Mouse (Mus musculus) stomach, embryonic 14.5 days (tissue): Measurements from ENCODE around the gene Qser1. TPM values are rescaled to one million over a fixed set of nuclear protein-coding genes. Genes with fewer than 3 reads are reported as not detected.

ENCODE experiments used
- ATAC-seq: fragments of 200-750 bp; cut with Nextera tagmentation; 2 replicates; pipeline ENCODE4 v1.8.0; 2017; ENCODE audit warnings: low read depth, moderate TSS enrichment; ENCODE audit not compliant: insufficient number of reproducible peaks, insufficient read depth, low FRiP score
- H3K27ac ChIP-seq: fragments of 300-500 bp; sonication (generic); 2 replicates; pipeline ENCODE4 v1.5.1; 2014; ENCODE audit warnings: mild to moderate bottlenecking, low read length, moderate library complexity, mixed read lengths
- H3K27me3 ChIP-seq: fragments of 300-500 bp; sonication (generic); 2 replicates; pipeline ENCODE4 v1.6.1; 2014; ENCODE audit warnings: low read length, control low read depth, mixed read lengths; ENCODE audit not compliant: control insufficient read depth, insufficient read depth
- H3K36me3 ChIP-seq: fragments of 300-500 bp; sonication (generic); 2 replicates; pipeline ENCODE4 v1.6.1; 2014; ENCODE audit warnings: mild to moderate bottlenecking, control low read depth, low read length, moderate library complexity, mixed read lengths; ENCODE audit not compliant: control insufficient read depth, insufficient read depth
- H3K4me1 ChIP-seq: fragments of 300-500 bp; sonication (generic); 2 replicates; pipeline ENCODE4 v1.6.1; 2014; ENCODE audit warnings: low read length, control low read depth, mixed read lengths; ENCODE audit not compliant: control insufficient read depth, insufficient read depth
- H3K4me2 ChIP-seq: fragments of 300-500 bp; sonication (generic); replicated peaks from 2 replicates; pipeline ENCODE4 v1.6.1; 2014; ENCODE audit warnings: low read depth, low read length, control low read depth
- H3K4me3 ChIP-seq: fragments of 300-500 bp; sonication (generic); 2 replicates; pipeline ENCODE4 v1.5.1; 2014; ENCODE audit warnings: low read depth, low read length, control low read depth
- H3K9ac ChIP-seq: fragments of 300-500 bp; sonication (generic); replicated peaks from 2 replicates; pipeline ENCODE4 v1.6.1; 2014; ENCODE audit warnings: low read depth, mild to moderate bottlenecking, control low read depth, low read length, moderate library complexity, mixed read lengths
- H3K9me3 ChIP-seq: fragments of 300-500 bp; sonication (generic); 2 replicates; pipeline ENCODE4 v1.6.1; 2016; ENCODE audit warnings: low read depth, low read length, control low read depth; ENCODE audit not compliant: control insufficient read depth
- WGBS: fragments of 180-500 bp; shearing (Covaris S2); extraction: QIAGEN DNeasy Blood & Tissue Kit; methylation state at CpG from one replicate; pipeline ENCODE4 v1.1.7; 2014; 5-methylcytosine and 5-hydroxymethylcytosine counted together
- polyA plus RNA-seq: library from polyadenylated mRNA; unstranded; fragments of >200 nt; fragmentation: Nextera tagmentation; extraction: Ambion mirVana; gene quantifications from 2 replicates; pipeline ENCODE4 v1.2.1, GENCODE M21; 2014

The Qser1 gene
- polyA plus RNA-seq, 1 experiment from 2014 or later: 19.7 TPM

- Histone ChIP-seq H3K4me3 (no peak overlapping the region), H3K4me1 (no peaks in the 10 kb centered on the region; the same call in 1 of the 2 replicates), H3K36me3 (no peaks in the 10 kb centered on the region), H3K9ac (no peak overlapping the region), H3K27ac (no peak overlapping the region), H3K27me3 (0 out of 2 replicates have a peak, but pooled peaks cover 3% of the 10 kb centered on the region), H3K9me3 (no peaks in the 10 kb centered on the region), H3K4me2 (no peak overlapping the region)
- WGBS: 39% methylated on average over 5 of the region's 5 CpGs
- no peak for ATAC-seq
Observed at GRCm38 (mm10) chr2:104851686-104852085, 35.1 kb upstream of the Qser1 start.

GRCm38 (mm10) chr2:104849991-104850359 lies 33.4 kb upstream of the Qser1 start:
- Histone ChIP-seq H3K9me3 (no peaks in the 10 kb centered on the region), H3K4me1 (no peaks in the 10 kb centered on the region; the same call in 1 of the 2 replicates), H3K36me3 (no peaks in the 10 kb centered on the region), H3K4me2 (peak overlapping the region; percentile 97), H3K4me3 (peak overlapping the region; percentile 52), H3K27me3 (0 out of 2 replicates have a peak, but pooled peaks cover 3% of the 10 kb centered on the region), H3K9ac (peak overlapping the region; percentile 40; the same call in 1 of the 2 replicates), H3K27ac (no peak overlapping the region)
- WGBS: 64% methylated on average over 3 of the region's 3 CpGs
- no peak for ATAC-seq

- no peaks in the 10 kb centered on the region for H3K9me3 ChIP-seq
- no peaks in the 10 kb centered on the region for H3K36me3 ChIP-seq
- peak; percentile 79 for ATAC-seq
- H3K4me2 ChIP-seq: peak within 1 kb of the TSS; percentile 97
- WGBS: under 1% methylated on average over 62 of the region's 62 CpGs
- 0 out of 2 replicates have a peak, but pooled peaks cover 3% of the 10 kb centered on the region for H3K27me3 ChIP-seq
- peak within 1 kb of the TSS; percentile 52 for H3K4me3 ChIP-seq
- peak within 1 kb of the TSS; percentile 48; the same call in 1 of the 2 replicates for H3K27ac ChIP-seq
- H3K9ac ChIP-seq: peak within 1 kb of the TSS; percentile 40
- no peaks in the 10 kb centered on the region; the same call in 1 of the 2 replicates for H3K4me1 ChIP-seq
Observed at GRCm38 (mm10) chr2:104849276-104849990, 32.9 kb upstream of the Qser1 start, which contains the start of gene Prrg4. Gene Prrg4, minus strand, starts transcription at chr2:104849876.

- 29% methylated on average over 16 of the region's 16 CpGs for WGBS
- no peak overlapping the region for H3K9ac ChIP-seq
- H3K4me3 ChIP-seq: peak overlapping the region; percentile 52
- H3K4me2 ChIP-seq: peak overlapping the region; percentile 97
- no peaks in the 10 kb centered on the region for H3K9me3 ChIP-seq
- H3K4me1 ChIP-seq: no peaks in the 10 kb centered on the region; the same call in 1 of the 2 replicates
- no peaks in the 10 kb centered on the region; the same call in 1 of the 2 replicates for H3K36me3 ChIP-seq
- H3K27ac ChIP-seq: 0 out of 2 replicates have a peak overlapping the region, but pooled peaks have one; percentile 48
- 0 out of 2 replicates have a peak, but pooled peaks have one; percentile 15 for ATAC-seq
- 0 out of 2 replicates have a peak, but pooled peaks cover 3% of the 10 kb centered on the region for H3K27me3 ChIP-seq
Observed at GRCm38 (mm10) chr2:104848235-104849161, 31.9 kb upstream of the Qser1 start.

- no peak for ATAC-seq
- no peak overlapping the region for H3K4me3 ChIP-seq
- 54% methylated on average over 2 of the region's 2 CpGs for WGBS
- no peaks in the 10 kb centered on the region for H3K9me3 ChIP-seq
- no peak overlapping the region for H3K4me2 ChIP-seq
- 0 out of 2 replicates have a peak, but pooled peaks cover 3% of the 10 kb centered on the region for H3K27me3 ChIP-seq
- H3K27ac ChIP-seq: no peak overlapping the region
- H3K36me3 ChIP-seq: no peaks in the 10 kb centered on the region; the same call in 1 of the 2 replicates
- H3K4me1 ChIP-seq: no peaks in the 10 kb centered on the region; the same call in 1 of the 2 replicates
- no peak overlapping the region for H3K9ac ChIP-seq
Observed at GRCm38 (mm10) chr2:104847645-104848044, 31.1 kb upstream of the Qser1 start.

GRCm38 (mm10) chr2:104846638-104847414 lies 30.3 kb upstream of the Qser1 start:
- Histone ChIP-seq H3K4me3 (no peak overlapping the region), H3K4me1 (no peaks in the 10 kb centered on the region; the same call in 1 of the 2 replicates), H3K9me3 (no peaks in the 10 kb centered on the region), H3K27me3 (0 out of 2 replicates have a peak, but pooled peaks cover 3% of the 10 kb centered on the region), H3K36me3 (no peaks in the 10 kb centered on the region; the same call in 1 of the 2 replicates), H3K9ac (no peak overlapping the region), H3K27ac (no peak overlapping the region), H3K4me2 (no peak overlapping the region)
- no peak for ATAC-seq
- WGBS: 49% methylated on average over 4 of the region's 4 CpGs

- ATAC-seq: no peak
- no peak overlapping the region for H3K27ac ChIP-seq
Observed at GRCm38 (mm10) chr2:104842559-104842958, 26.0 kb upstream of the Qser1 start.

More at GRCm38 (mm10) chr2:104842559-104842958, 26.0 kb upstream of the Qser1 start:
- Histone ChIP-seq H3K9me3 (no peaks in the 10 kb centered on the region), H3K27me3 (no peaks in the 10 kb centered on the region), H3K4me2 (no peak overlapping the region), H3K36me3 (no peaks in the 10 kb centered on the region; the same call in 1 of the 2 replicates), H3K9ac (no peak overlapping the region), H3K4me3 (no peak overlapping the region), H3K4me1 (no peaks in the 10 kb centered on the region)
